Mouse (Mus musculus) spleen, adult 2 months (tissue): Measurements from ENCODE around the gene B4galnt2. TPM values are rescaled to one million over a fixed set of nuclear protein-coding genes. Genes with fewer than 3 reads are reported as not detected.

ENCODE experiments used
- DNase-seq, 2 experiments: peaks; one replicate each; pipeline versions ENCODE4 v3.0.0 to v3.0.0-alpha.2; 2012 to 2021; ENCODE audit warnings: low spot score in 2 of 2, low read depth in 1 of 2
- H3K27ac ChIP-seq: fragments of 200-500 bp; 2 replicates; pipeline ENCODE4 v1.5.1; 2012; ENCODE audit warnings: low read length, inconsistent platforms; ENCODE audit not compliant: insufficient read depth
- H3K27me3 ChIP-seq: fragments of 200-500 bp; 2 replicates; pipeline ENCODE4 v1.6.1; 2012; ENCODE audit warnings: mild to moderate bottlenecking, moderate library complexity, low read length, inconsistent platforms; ENCODE audit not compliant: control insufficient read depth, insufficient read depth
- H3K36me3 ChIP-seq: fragments of 200-500 bp; 2 replicates; pipeline ENCODE4 v1.6.1; 2012; ENCODE audit warnings: mild to moderate bottlenecking, low read length, inconsistent platforms; ENCODE audit not compliant: control insufficient read depth, insufficient read depth
- H3K4me1 ChIP-seq: fragments of 200-500 bp; 2 replicates; pipeline ENCODE4 v1.6.1; 2011; ENCODE audit warnings: inconsistent platforms; ENCODE audit not compliant: control insufficient read depth, insufficient read depth, insufficient read length
- H3K4me3 ChIP-seq: fragments of 200-500 bp; 2 replicates; pipeline ENCODE4 v1.5.1; 2011; ENCODE audit warnings: mild to moderate bottlenecking, inconsistent platforms; ENCODE audit not compliant: insufficient read depth, insufficient read length; ENCODE audit errors: extremely low read depth
- CTCF ChIP-seq: fragments of 200-500 bp; IDR thresholded peaks from 2 replicates; pipeline ENCODE4 v1.5.1; 2011; ENCODE audit warnings: mild to moderate bottlenecking, inconsistent platforms; ENCODE audit not compliant: insufficient read depth, insufficient read length, insufficient replicate concordance; ENCODE audit errors: extremely low read depth
- POLR2A ChIP-seq: fragments of 200-500 bp; IDR thresholded peaks from 2 replicates; pipeline ENCODE4 v1.6.1; 2011; ENCODE audit warnings: low read depth, low read length, inconsistent platforms
- WGBS: fragments of 180-500 bp; shearing (Covaris S2); methylation state at CpG from one replicate; pipeline ENCODE4 v1.1.7; 2018; 5-methylcytosine and 5-hydroxymethylcytosine counted together
- polyA plus RNA-seq: library from polyadenylated mRNA; depleted of rRNA; stranded (reverse); fragments of >200 nt; gene quantifications from 2 replicates; pipeline ENCODE4 v1.2.3, GENCODE M21; 2012; rRNA removed

B4galnt2 gene
- polyA plus RNA-seq, result not detected in 2 replicates

- TF ChIP-seq POLR2A, result no peak
- Histone ChIP-seq H3K36me3 (no peaks in the 10 kb centered on the region), H3K27me3 (peaks cover 22% of the 10 kb centered on the region), H3K4me1 (no peaks in the 10 kb centered on the region; the same call in 1 of the 2 replicates), H3K27ac (no peak within 1 kb of the TSS), H3K4me3 (no peak within 1 kb of the TSS)
- 4% methylated on average over 35 of the region's 35 CpGs for WGBS
- no peak for DNase-seq
These were observed at the start of gene B4galnt2 for GRCm38 (mm10) chr11:95914571-95914991. TSS of gene B4galnt2 (minus strand) at chr11:95914891.

- TF ChIP-seq POLR2A, result no peak
- no peak for TF ChIP-seq CTCF
- WGBS, result 81% methylated on average over 7 of the region's 7 CpGs
- DNase-seq, result no peak
- Histone ChIP-seq H3K4me3 (no peak overlapping the region), H3K27me3 (no peaks in the 10 kb centered on the region), H3K4me1 (no peaks in the 10 kb centered on the region), H3K27ac (no peak overlapping the region), H3K36me3 (no peaks in the 10 kb centered on the region)
These were observed 48.6 kb upstream of the B4galnt2 start for GRCm38 (mm10) chr11:95963304-95963703.

- WGBS, result 64% methylated on average over 6 of the region's 6 CpGs
- no peak overlapping the region for H3K27ac ChIP-seq
- TF ChIP-seq CTCF (0 out of 2 replicates have a peak, but pooled peaks have one; percentile 5), POLR2A (no peak)
- H3K36me3 ChIP-seq, result no peaks in the 10 kb centered on the region
- no peak overlapping the region for H3K4me3 ChIP-seq
- DNase-seq, result no peak
- H3K27me3 ChIP-seq, result no peaks in the 10 kb centered on the region
- H3K4me1 ChIP-seq, result no peaks in the 10 kb centered on the region
These were observed 44.5 kb upstream of the B4galnt2 start for GRCm38 (mm10) chr11:95959152-95959551.

- H3K36me3 ChIP-seq, result no peaks in the 10 kb centered on the region
- 88% methylated on average over 9 of the region's 9 CpGs for WGBS
- H3K4me3 ChIP-seq, result no peak overlapping the region
- no peaks in the 10 kb centered on the region for H3K4me1 ChIP-seq
- no peak overlapping the region for H3K27ac ChIP-seq
- TF ChIP-seq CTCF (no peak), POLR2A (no peak)
- DNase-seq, result no peak
- no peaks in the 10 kb centered on the region for H3K27me3 ChIP-seq
These were observed 43.6 kb upstream of the B4galnt2 start for GRCm38 (mm10) chr11:95958251-95958650.

- no peak overlapping the region for H3K4me3 ChIP-seq
- H3K27ac ChIP-seq, result no peak overlapping the region
- no peak for DNase-seq
- TF ChIP-seq POLR2A, result no peak
- TF ChIP-seq CTCF, result no peak
- no peaks in the 10 kb centered on the region for H3K4me1 ChIP-seq
- no peaks in the 10 kb centered on the region for H3K27me3 ChIP-seq
- no peaks in the 10 kb centered on the region for H3K36me3 ChIP-seq
- WGBS, result 79% methylated on average over 7 of the region's 7 CpGs
These were observed 42.7 kb upstream of the B4galnt2 start for GRCm38 (mm10) chr11:95957407-95957806.

- no peak for TF ChIP-seq CTCF
- TF ChIP-seq POLR2A, result no peak
- H3K4me3 ChIP-seq, result no peak overlapping the region
- H3K4me1 ChIP-seq, result no peaks in the 10 kb centered on the region
- WGBS, result 92% methylated on average over 5 of the region's 5 CpGs
- H3K27ac ChIP-seq, result no peak overlapping the region
- no peaks in the 10 kb centered on the region for H3K27me3 ChIP-seq
- no peak for DNase-seq
- H3K36me3 ChIP-seq, result no peaks in the 10 kb centered on the region
These were observed 38.6 kb upstream of the B4galnt2 start for GRCm38 (mm10) chr11:95953313-95953712.

- H3K27ac ChIP-seq, result no peak overlapping the region
- WGBS, result 86% methylated on average over 13 of the region's 13 CpGs
These were observed 31.3 kb upstream of the B4galnt2 start for GRCm38 (mm10) chr11:95945838-95946472.

More at GRCm38 (mm10) chr11:95945838-95946472, 31.3 kb upstream of the B4galnt2 start:
- TF ChIP-seq CTCF, result no peak
- no peak for TF ChIP-seq POLR2A
- Histone ChIP-seq H3K36me3 (no peaks in the 10 kb centered on the region), H3K4me1 (no peaks in the 10 kb centered on the region), H3K27me3 (no peaks in the 10 kb centered on the region), H3K4me3 (no peak overlapping the region)
- no peak for DNase-seq
